Mouse (Mus musculus): ENCODE results near the gene Slc38a7. TPM values are rescaled to one million over a fixed set of nuclear protein-coding genes. Genes with fewer than 3 reads are reported as not detected.

The Slc38a7 gene
- 4.4 and 5.2 TPM in 2 replicates for polyA plus RNA-seq (2012; rRNA removed)

GRCm38 (mm10) chr8:95853102-95853843 lies at the start of gene Slc38a7:
Gene Slc38a7, minus strand, starts transcription at chr8:95853539.

GRCm38 (mm10) chr8:95888285-95889136 lies 35.2 kb upstream of the Slc38a7 start, which contains the start of gene Got2:
Gene Got2, minus strand, starts transcription at chr8:95888547.

GRCm38 (mm10) chr8:95825162-95825561 lies 28.2 kb downstream of the Slc38a7 start, which contains the start of gene Sap18b:
Gene Sap18b, plus strand, starts transcription at chr8:95825346.

GRCm38 (mm10) chr8:95807331-95807843 lies 46.0 kb downstream of the Slc38a7 start, which contains the start of gene Cnot1:
Gene Cnot1, minus strand, starts transcription at chr8:95807464.

Other genes starting within 250 kb of the Slc38a7 start
- gene Gins3, start 220.1 kb downstream of the Slc38a7 start, polyA plus RNA-seq (2012; rRNA removed) = 5.7 and 6.4 TPM in 2 replicates
- gene Ndrg4, start 176.6 kb downstream of the Slc38a7 start, polyA plus RNA-seq (2012; rRNA removed) = 0.86 and 1.2 TPM in 2 replicates
- 16.2 and 17.8 TPM in 2 replicates for gene Setd6, start 137.7 kb downstream of the Slc38a7 start, polyA plus RNA-seq (2012; rRNA removed)
- gene Cnot1, start 46.1 kb downstream of the Slc38a7 start, polyA plus RNA-seq (2012; rRNA removed) = 35.6 and 42.9 TPM in 2 replicates
- 75.4 and 82.9 TPM in 2 replicates for gene Sap18b, start 28.2 kb downstream of the Slc38a7 start, polyA plus RNA-seq (2012; rRNA removed)
- 99.0 and 111 TPM in 2 replicates for gene Got2, start 35.0 kb upstream of the Slc38a7 start, polyA plus RNA-seq (2012; rRNA removed)

All from liver, embryonic 14 days (tissue).